Mouse (Mus musculus) midbrain, embryonic 16.5 days (tissue): ENCODE data around the gene Gnptab. TPM values are rescaled to one million over a fixed set of nuclear protein-coding genes. Genes with fewer than 3 reads are reported as not detected.

Experiments
- ATAC-seq: fragments of 200-750 bp; cut with Nextera tagmentation; 2 replicates; pipeline ENCODE4 v1.8.0; 2017; ENCODE audit warnings: moderate TSS enrichment
- H3K27ac ChIP-seq: fragments of 300-500 bp; sonication (generic); 2 replicates; pipeline ENCODE4 v1.5.1; 2014; ENCODE audit warnings: mild to moderate bottlenecking, low read length, mixed read lengths
- H3K27me3 ChIP-seq: fragments of 300-500 bp; sonication (generic); 2 replicates; pipeline ENCODE4 v1.6.1; 2014; ENCODE audit warnings: low read depth, low read length, mixed read lengths; ENCODE audit not compliant: control insufficient read depth, insufficient read depth
- H3K36me3 ChIP-seq: fragments of 300-500 bp; sonication (generic); 2 replicates; pipeline ENCODE4 v1.6.1; 2014; ENCODE audit warnings: mild to moderate bottlenecking, low read length, moderate library complexity, mixed read lengths; ENCODE audit not compliant: control insufficient read depth, insufficient read depth
- H3K4me1 ChIP-seq: fragments of 300-500 bp; sonication (generic); 2 replicates; pipeline ENCODE4 v1.6.1; 2014; ENCODE audit warnings: mild to moderate bottlenecking, low read length, mixed read lengths; ENCODE audit not compliant: control insufficient read depth, insufficient read depth
- H3K4me2 ChIP-seq: fragments of 300-500 bp; sonication (generic); 2 replicates; pipeline ENCODE4 v1.6.1; 2014; ENCODE audit warnings: mild to moderate bottlenecking, low read length, mixed read lengths
- H3K4me3 ChIP-seq: fragments of 300-500 bp; sonication (generic); 2 replicates; pipeline ENCODE4 v1.5.1; 2014; ENCODE audit warnings: low read depth, mild to moderate bottlenecking, low read length, moderate library complexity, mixed read lengths
- H3K9ac ChIP-seq: fragments of 300-500 bp; sonication (generic); 2 replicates; pipeline ENCODE4 v1.6.1; 2014; ENCODE audit warnings: low read depth, low read length, mixed read lengths
- H3K9me3 ChIP-seq: fragments of 300-500 bp; sonication (generic); replicated peaks from 2 replicates; pipeline ENCODE4 v1.6.1; 2014; ENCODE audit warnings: mild to moderate bottlenecking, low read length, mixed read lengths; ENCODE audit not compliant: control insufficient read depth, poor library complexity, severe bottlenecking
- WGBS: fragments of 180-500 bp; shearing (Covaris S2); extraction: QIAGEN DNeasy Blood & Tissue Kit; methylation state at CpG from one replicate; pipeline ENCODE4 v1.1.7; 2014; 5-methylcytosine and 5-hydroxymethylcytosine counted together
- polyA plus RNA-seq: library from polyadenylated mRNA; unstranded; fragments of >200 nt; fragmentation: Nextera tagmentation; extraction: Ambion mirVana; gene quantifications from 2 replicates; pipeline ENCODE4 v1.2.1, GENCODE M21; 2015

Gene Gnptab
- polyA plus RNA-seq, 1 experiment from 2014 or later: 25.9 TPM

- H3K4me2 ChIP-seq: no peak overlapping the region
- peaks cover 11% of the 10 kb centered on the region for H3K36me3 ChIP-seq
- ATAC-seq: no peak
- no peaks in the 10 kb centered on the region for H3K4me1 ChIP-seq
- no peak overlapping the region for H3K27ac ChIP-seq
- H3K27me3 ChIP-seq: no peaks in the 10 kb centered on the region
- 84% methylated on average over 11 of the region's 11 CpGs for WGBS
- no peak overlapping the region for H3K4me3 ChIP-seq
- no peak overlapping the region for H3K9ac ChIP-seq
- no peaks in the 10 kb centered on the region for H3K9me3 ChIP-seq
Observed at GRCm38 (mm10) chr10:88420141-88420541, 41.2 kb downstream of the Gnptab start.

GRCm38 (mm10) chr10:88420655-88421435, 41.9 kb downstream of the Gnptab start:
- H3K9ac ChIP-seq: no peak overlapping the region
- H3K4me1 ChIP-seq: no peaks in the 10 kb centered on the region
- H3K4me2 ChIP-seq: no peak overlapping the region
- no peak for ATAC-seq
- no peaks in the 10 kb centered on the region for H3K27me3 ChIP-seq
- no peak overlapping the region for H3K27ac ChIP-seq
- H3K4me3 ChIP-seq: no peak overlapping the region
- 96% methylated on average over 19 of the region's 19 CpGs for WGBS
- no peaks in the 10 kb centered on the region for H3K9me3 ChIP-seq
- 0 out of 2 replicates have a peak, but pooled peaks cover 6% of the 10 kb centered on the region for H3K36me3 ChIP-seq

GRCm38 (mm10) chr10:88426158-88426816, 47.4 kb downstream of the Gnptab start:
- Histone ChIP-seq H3K27me3 (no peaks in the 10 kb centered on the region), H3K4me2 (no peak overlapping the region), H3K9ac (no peak overlapping the region), H3K27ac (no peak overlapping the region), H3K4me1 (no peaks in the 10 kb centered on the region), H3K9me3 (no peaks in the 10 kb centered on the region), H3K4me3 (no peak overlapping the region), H3K36me3 (peaks cover 27% of the 10 kb centered on the region)
- ATAC-seq: peak; percentile 91
- 94% methylated on average over 2 of the region's 2 CpGs for WGBS

GRCm38 (mm10) chr10:88426896-88427295, 48.0 kb downstream of the Gnptab start:
- H3K9me3 ChIP-seq: no peaks in the 10 kb centered on the region
- no peak overlapping the region for H3K27ac ChIP-seq
- peaks cover 33% of the 10 kb centered on the region for H3K36me3 ChIP-seq
- H3K27me3 ChIP-seq: no peaks in the 10 kb centered on the region
- no peaks in the 10 kb centered on the region for H3K4me1 ChIP-seq
- no peak overlapping the region for H3K9ac ChIP-seq
- 56% methylated on average over 5 of the region's 5 CpGs for WGBS
- H3K4me3 ChIP-seq: no peak overlapping the region
- peak; percentile 31; the same call in 1 of the 2 replicates for ATAC-seq
- no peak overlapping the region for H3K4me2 ChIP-seq

- no peak overlapping the region for H3K9ac ChIP-seq
- no peak overlapping the region for H3K27ac ChIP-seq
- no peak overlapping the region for H3K4me3 ChIP-seq
- WGBS: 92% methylated on average over 6 of the region's 6 CpGs
- no peak for ATAC-seq
- no peaks in the 10 kb centered on the region for H3K9me3 ChIP-seq
- H3K27me3 ChIP-seq: no peaks in the 10 kb centered on the region
- H3K4me1 ChIP-seq: no peaks in the 10 kb centered on the region
- no peak overlapping the region for H3K4me2 ChIP-seq
- peaks cover 33% of the 10 kb centered on the region for H3K36me3 ChIP-seq
Observed at GRCm38 (mm10) chr10:88427998-88428397, 49.1 kb downstream of the Gnptab start.

- no peaks in the 10 kb centered on the region for H3K9me3 ChIP-seq
- WGBS: 93% methylated on average over 6 of the region's 6 CpGs
- no peak overlapping the region for H3K27ac ChIP-seq
- peaks cover 36% of the 10 kb centered on the region for H3K36me3 ChIP-seq
- no peak overlapping the region for H3K4me3 ChIP-seq
- no peak for ATAC-seq
- no peaks in the 10 kb centered on the region for H3K4me1 ChIP-seq
- H3K9ac ChIP-seq: no peak overlapping the region
- H3K27me3 ChIP-seq: no peaks in the 10 kb centered on the region
- no peak overlapping the region for H3K4me2 ChIP-seq
Observed at GRCm38 (mm10) chr10:88441224-88441623, 62.3 kb downstream of the Gnptab start.

DNA sequence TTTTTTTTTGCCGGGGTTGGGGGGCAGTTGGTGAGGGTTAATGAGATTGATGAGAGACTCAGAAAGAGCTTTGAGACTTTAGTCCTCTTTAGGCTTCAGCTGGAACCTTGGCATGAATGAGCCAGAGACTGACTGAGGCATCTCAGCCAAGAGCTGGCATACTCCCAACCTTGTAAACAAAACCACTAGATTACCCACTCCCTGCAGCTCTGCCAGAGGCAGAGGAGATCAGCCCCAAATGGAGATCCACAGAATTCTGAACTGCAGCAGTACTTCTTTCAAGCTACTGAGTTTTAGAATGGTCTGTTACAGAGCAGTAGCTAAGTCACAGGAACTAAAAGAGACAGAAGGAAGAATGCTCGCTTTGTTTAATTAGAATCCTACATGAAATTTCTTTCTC, 72.3 kb downstream of the Gnptab start:
- ATAC-seq: no peak

GRCm38 (mm10) chr10:88451990-88452389, 73.1 kb downstream of the Gnptab start:
- ATAC-seq: no peak
- Histone ChIP-seq H3K27me3 (no peaks in the 10 kb centered on the region), H3K9ac (no peak overlapping the region), H3K36me3 (no peaks in the 10 kb centered on the region), H3K4me1 (no peaks in the 10 kb centered on the region), H3K9me3 (no peaks in the 10 kb centered on the region), H3K27ac (no peak overlapping the region), H3K4me2 (no peak overlapping the region), H3K4me3 (no peak overlapping the region)
- WGBS: 74% methylated on average over 6 of the region's 6 CpGs

More for the DNA sequence above, 72.3 kb downstream of the Gnptab start:
- H3K36me3 ChIP-seq: peaks cover 6% of the 10 kb centered on the region
- H3K4me2 ChIP-seq: no peak overlapping the region
- H3K9me3 ChIP-seq: no peaks in the 10 kb centered on the region
- no peak overlapping the region for H3K4me3 ChIP-seq
- H3K4me1 ChIP-seq: no peaks in the 10 kb centered on the region
- no peaks in the 10 kb centered on the region for H3K27me3 ChIP-seq
- H3K27ac ChIP-seq: no peak overlapping the region
- 85% methylated on average over 2 of the region's 2 CpGs for WGBS
- H3K9ac ChIP-seq: no peak overlapping the region

GRCm38 (mm10) chr10:88457816-88458215, 78.9 kb downstream of the Gnptab start:
- no peak overlapping the region for H3K4me2 ChIP-seq
- H3K36me3 ChIP-seq: no peaks in the 10 kb centered on the region
- H3K9me3 ChIP-seq: no peaks in the 10 kb centered on the region
- ATAC-seq: no peak
- H3K27me3 ChIP-seq: no peaks in the 10 kb centered on the region
- WGBS: 51% methylated on average over 6 of the region's 6 CpGs
- H3K4me1 ChIP-seq: no peaks in the 10 kb centered on the region
- H3K4me3 ChIP-seq: no peak overlapping the region
- H3K9ac ChIP-seq: no peak overlapping the region
- H3K27ac ChIP-seq: no peak overlapping the region
